Mouse (Mus musculus): ENCODE data around the gene Rprd1b.

- TF ChIP-seq POLR2A (IDR thresholded peaks at IDR 0.05; ENCODE audit: low read depth, low read length) (no peak), CTCF (IDR thresholded peaks at IDR 0.05; ENCODE audit: extremely low read depth, insufficient read depth, insufficient read length, insufficient replicate concordance) (no peak)
Observed at GRCm38 (mm10) chr2:158078971-158079370, 50.7 kb downstream of the Rprd1b start.

All from spleen, adult 2 months (tissue).